Mouse (Mus musculus) cerebellum, adult 2 months (tissue): ENCODE results near the gene Casp14. TPM values are rescaled to one million over a fixed set of nuclear protein-coding genes. Genes with fewer than 3 reads are reported as not detected.

Experiments
- DNase-seq, 2 experiments: peaks; one replicate each; pipeline ENCODE4 v3.0.0; 2021
- H3K27ac ChIP-seq: fragments of 200-500 bp; 2 replicates; pipeline ENCODE4 v1.5.1; 2012; ENCODE audit warnings: low read length, control low read depth, inconsistent platforms; ENCODE audit not compliant: insufficient read depth
- H3K27me3 ChIP-seq: fragments of 200-500 bp; 2 replicates; pipeline ENCODE4 v1.6.1; 2012; ENCODE audit warnings: inconsistent platforms, mild to moderate bottlenecking, low read length, moderate library complexity; ENCODE audit not compliant: control insufficient read depth, insufficient read depth
- H3K4me1 ChIP-seq: fragments of 200-500 bp; 2 replicates; pipeline ENCODE4 v1.6.1; 2011; ENCODE audit warnings: low read length; ENCODE audit not compliant: control insufficient read depth, insufficient read depth
- H3K4me3 ChIP-seq: fragments of 200-500 bp; replicated peaks from 2 replicates; pipeline ENCODE3; 2011; ENCODE audit warnings: mild to moderate bottlenecking, low read depth, low read length, control low read depth; ENCODE audit not compliant: insufficient read depth
- CTCF ChIP-seq: fragments of 200-500 bp; IDR thresholded peaks from 2 replicates; pipeline ENCODE4 v1.5.1; 2011; ENCODE audit warnings: low read depth, mild to moderate bottlenecking, control low read depth, low read length, moderate library complexity, borderline replicate concordance; ENCODE audit not compliant: insufficient read depth
- POLR2A ChIP-seq: fragments of 200-500 bp; IDR thresholded peaks from 2 replicates; pipeline ENCODE4 v1.6.1; 2011; ENCODE audit warnings: low read length, control low read depth, borderline replicate concordance; ENCODE audit not compliant: insufficient read depth
- WGBS: fragments of 180-500 bp; shearing (Covaris S2); methylation state at CpG from one replicate; pipeline ENCODE4 v1.1.7; 2018; 5-methylcytosine and 5-hydroxymethylcytosine counted together
- polyA plus RNA-seq: library from polyadenylated mRNA; depleted of rRNA; stranded (reverse); fragments of >200 nt; gene quantifications from 2 replicates; pipeline ENCODE4 v1.2.3, GENCODE M21; 2012; rRNA removed

The Casp14 gene
- polyA plus RNA-seq, 1 experiment = not detected

DNA sequence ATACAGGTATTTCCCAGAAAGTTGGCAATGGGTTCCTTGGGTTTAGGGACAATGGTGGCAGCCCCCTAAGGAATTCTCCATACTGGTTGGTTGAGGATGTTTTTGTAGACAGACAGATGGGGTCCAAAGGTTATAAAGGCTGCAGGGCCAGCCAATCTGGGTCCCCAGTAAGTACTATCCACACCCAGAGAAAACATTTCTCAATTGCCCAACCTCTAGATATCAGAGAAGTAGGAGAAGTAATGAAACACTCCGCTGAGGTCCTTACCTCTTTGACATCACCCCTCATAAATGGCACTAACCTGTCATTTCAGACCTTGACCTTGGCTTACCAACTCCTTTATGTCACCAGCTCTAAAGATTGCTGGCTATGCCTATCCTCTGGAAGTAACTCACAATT lies 53.5 kb downstream of the Casp14 start:
- H3K27me3 ChIP-seq = no peaks in the 10 kb centered on the region
- WGBS = 94% methylated on average over 1 of the region's 1 CpGs
- H3K4me3 ChIP-seq = no peak overlapping the region
- H3K4me1 ChIP-seq = no peaks in the 10 kb centered on the region
- DNase-seq = no peak
- H3K27ac ChIP-seq = no peak overlapping the region
- TF ChIP-seq POLR2A = no peak
- TF ChIP-seq CTCF = no peak

Other genes with a start within 250 kb of the Casp14 start
- not detected in 2 replicates for gene Olfr1358, start 200.9 kb downstream of the Casp14 start, polyA plus RNA-seq
- gene Ilvbl, start 143.9 kb downstream of the Casp14 start, polyA plus RNA-seq = 86.6 and 95.0 TPM in 2 replicates
- gene Syde1, start 126.3 kb downstream of the Casp14 start, polyA plus RNA-seq = 17.6 and 19.8 TPM in 2 replicates
- not detected in 2 replicates for gene Olfr1357, start 100.2 kb downstream of the Casp14 start, polyA plus RNA-seq
- gene Ccdc105, start 34.8 kb upstream of the Casp14 start, polyA plus RNA-seq = 0.27 and 0.33 TPM in 2 replicates
- gene Slc1a6, start 62.2 kb upstream of the Casp14 start, polyA plus RNA-seq = 154 and 167 TPM in 2 replicates
- not detected in 2 replicates for gene Olfr1356, start 133.9 kb upstream of the Casp14 start, polyA plus RNA-seq
- gene Olfr1355, start 157.2 kb upstream of the Casp14 start, polyA plus RNA-seq = not detected in 2 replicates
- gene Olfr1354, start 194.9 kb upstream of the Casp14 start, polyA plus RNA-seq = not detected in 2 replicates
- gene Olfr8, start 232.3 kb upstream of the Casp14 start, polyA plus RNA-seq = not detected in 2 replicates
- not detected in 2 replicates for gene Olfr1353, start 245.0 kb upstream of the Casp14 start, polyA plus RNA-seq